Mouse (Mus musculus) megakaryocyte-erythroid progenitor cell, adult 5-6 weeks (primary cell): ENCODE data around the gene Ascc1. TPM values are rescaled to one million over a fixed set of nuclear protein-coding genes. Genes with fewer than 3 reads are reported as not detected.

Experiments used
- ATAC-seq: replicated peaks from 2 replicates; pipeline ENCODE4 v1.8.0; 2016; ENCODE audit warnings: mild to moderate bottlenecking, inconsistent platforms; ENCODE audit not compliant: severe bottlenecking, poor library complexity, low FRiP score, low TSS enrichment
- total RNA-seq, 2 experiments: library from RNA; stranded (forward) in 1 of 2; stranded (reverse) in 1 of 2; fragments of 200-1000, 215-1000 nt in 1 of 2; fragments of >200 nt in 1 of 2; fragmentation: Nextera tagmentation in 1 of 2; gene quantifications; 2 replicates each; pipeline ENCODE4 v1.2.3; 2014 to 2017

Gene Ascc1
- total RNA-seq, 2 experiments from 2014 or later: 30.8 to 34.3 TPM

GRCm38 (mm10) chr10:60053073-60053472 is 50.5 kb downstream of the Ascc1 start:
- ATAC-seq: peak; percentile 71

- no peak for ATAC-seq
Measured at GRCm38 (mm10) chr10:60062173-60062572, 59.6 kb downstream of the Ascc1 start.

- ATAC-seq: no peak
Measured at GRCm38 (mm10) chr10:60062931-60063330, 60.3 kb downstream of the Ascc1 start.

- ATAC-seq: peak; percentile 57; the same call in 1 of the 2 replicates
Measured at GRCm38 (mm10) chr10:60066524-60066923, 63.9 kb downstream of the Ascc1 start.

GRCm38 (mm10) chr10:60075159-60075558 is 72.6 kb downstream of the Ascc1 start:
- no peak for ATAC-seq

- ATAC-seq: no peak
Measured at GRCm38 (mm10) chr10:60077226-60077625, 74.6 kb downstream of the Ascc1 start.

- peak; percentile 73 for ATAC-seq
Measured at GRCm38 (mm10) chr10:60077736-60078560, 75.3 kb downstream of the Ascc1 start.

- peak; percentile 66 for ATAC-seq
Measured at GRCm38 (mm10) chr10:60078561-60078917, 75.9 kb downstream of the Ascc1 start.

- ATAC-seq: peak; percentile 50
Measured at GRCm38 (mm10) chr10:60080171-60080570, 77.6 kb downstream of the Ascc1 start.

GRCm38 (mm10) chr10:60080601-60080981 is 78.0 kb downstream of the Ascc1 start:
- no peak for ATAC-seq

- no peak for ATAC-seq
Measured at GRCm38 (mm10) chr10:60080982-60081825, 78.6 kb downstream of the Ascc1 start.

GRCm38 (mm10) chr10:60081905-60082304 is 79.3 kb downstream of the Ascc1 start:
- ATAC-seq: no peak

GRCm38 (mm10) chr10:60084065-60084464 is 81.5 kb downstream of the Ascc1 start:
- no peak for ATAC-seq

GRCm38 (mm10) chr10:60092311-60092710 is 89.7 kb downstream of the Ascc1 start:
- no peak for ATAC-seq

GRCm38 (mm10) chr10:60093751-60094150 is 91.1 kb downstream of the Ascc1 start:
- no peak for ATAC-seq

GRCm38 (mm10) chr10:60095558-60095957 is 93.0 kb downstream of the Ascc1 start:
- no peak for ATAC-seq

- ATAC-seq: no peak
Measured at GRCm38 (mm10) chr10:60096302-60096701, 93.7 kb downstream of the Ascc1 start.

- no peak for ATAC-seq
Measured at GRCm38 (mm10) chr10:60097146-60097545, 94.5 kb downstream of the Ascc1 start.

- no peak for ATAC-seq
Measured at GRCm38 (mm10) chr10:60097774-60098173, 95.2 kb downstream of the Ascc1 start.

- ATAC-seq: 0 out of 2 replicates have a peak, but pooled peaks have one; percentile 15
Measured at GRCm38 (mm10) chr10:60105391-60106145, 103.0 kb downstream of the Ascc1 start.
